Mouse (Mus musculus): ENCODE measurements at regions not wholly inside any gene's neighbourhood (a gene's known extent, or its start where the extent isn't known, plus 50 kb on each side); places are given as distances from the start of the nearest gene placed in this dataset.

DNA sequence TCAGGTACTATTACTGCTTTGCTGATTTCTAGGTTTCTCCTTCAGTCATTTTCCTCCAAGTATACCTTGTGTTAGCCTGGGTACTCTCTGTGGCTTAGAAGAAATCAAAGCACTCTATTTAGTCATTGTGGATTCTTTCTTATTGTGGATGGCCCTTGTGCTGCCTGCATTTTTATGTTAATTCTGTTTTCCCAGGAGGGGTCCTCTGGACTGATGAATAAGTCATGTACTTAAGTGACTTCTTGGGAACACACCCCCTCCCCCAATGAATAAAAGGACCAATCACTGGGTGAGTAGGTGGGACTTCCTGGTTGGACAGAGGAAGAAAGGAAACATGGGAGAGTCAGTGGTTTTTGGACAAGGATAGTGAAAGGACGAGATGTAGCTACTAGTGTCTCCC lies 128.1 kb upstream of the Cntn4 start:
- Histone ChIP-seq H3K27me3 (no peaks in the 10 kb centered on the region), H3K4me3 (no peak overlapping the region), H3K9ac (no peak overlapping the region), H3K4me1 (no peaks in the 10 kb centered on the region), H3K4me2 (replicated peaks) (no peak overlapping the region), H3K27ac (no peak overlapping the region), H3K36me3 (no peaks in the 10 kb centered on the region), H3K9me3 (replicated peaks) (no peaks in the 10 kb centered on the region)
- peak; percentile 78 for ATAC-seq (ENCODE audit: low FRiP score)
- WGBS = 71% methylated on average over 1 of the region's 1 CpGs

- no peaks in the 10 kb centered on the region for H3K4me1 ChIP-seq
- 88% methylated on average over 3 of the region's 3 CpGs for WGBS
- no peak overlapping the region for H3K27ac ChIP-seq
- no peak overlapping the region for H3K4me2 ChIP-seq (replicated peaks)
- ATAC-seq (ENCODE audit: low FRiP score) = no peak
- no peak overlapping the region for H3K9ac ChIP-seq
- H3K27me3 ChIP-seq = no peaks in the 10 kb centered on the region
- H3K36me3 ChIP-seq = no peaks in the 10 kb centered on the region
- H3K9me3 ChIP-seq (replicated peaks) = no peaks in the 10 kb centered on the region
- H3K4me3 ChIP-seq = no peak overlapping the region
These were observed 109.2 kb upstream of the Cntn4 start for GRCm38 (mm10) chr6:105568301-105568700.

GRCm38 (mm10) chr6:105569103-105569502 lies 108.4 kb upstream of the Cntn4 start:
- Histone ChIP-seq H3K4me3 (no peak overlapping the region), H3K4me1 (no peaks in the 10 kb centered on the region), H3K9ac (no peak overlapping the region), H3K27ac (no peak overlapping the region), H3K4me2 (replicated peaks) (no peak overlapping the region), H3K36me3 (no peaks in the 10 kb centered on the region), H3K27me3 (no peaks in the 10 kb centered on the region), H3K9me3 (replicated peaks) (no peaks in the 10 kb centered on the region)
- ATAC-seq (ENCODE audit: low FRiP score) = no peak
- 72% methylated on average over 2 of the region's 2 CpGs for WGBS

DNA sequence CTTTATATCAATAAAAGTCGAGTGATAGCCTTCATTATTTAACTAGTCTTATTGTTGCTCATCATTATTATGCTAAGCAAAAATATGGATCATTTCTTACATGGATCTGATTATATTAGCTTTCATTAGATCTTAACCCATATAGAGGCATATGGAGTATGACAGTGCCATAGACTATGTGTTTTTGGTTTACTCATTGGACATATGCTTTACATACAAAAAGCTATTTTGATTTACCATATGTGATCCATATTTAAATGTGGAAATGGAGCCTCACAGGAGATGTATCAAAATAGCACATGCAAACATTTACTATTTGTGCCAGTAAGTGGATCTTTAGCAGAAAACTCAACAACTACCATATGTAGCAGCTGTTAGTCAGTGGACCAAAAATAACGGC lies 73.2 kb upstream of the Cntn4 start:
- Histone ChIP-seq H3K9me3 (replicated peaks) (no peaks in the 10 kb centered on the region), H3K4me3 (no peak overlapping the region), H3K27me3 (no peaks in the 10 kb centered on the region), H3K4me2 (replicated peaks) (no peak overlapping the region), H3K27ac (no peak overlapping the region), H3K36me3 (no peaks in the 10 kb centered on the region), H3K9ac (no peak overlapping the region), H3K4me1 (no peaks in the 10 kb centered on the region)
- WGBS = 62% methylated on average over 2 of the region's 2 CpGs
- no peak for ATAC-seq (ENCODE audit: low FRiP score)
